7 mouse cellular contexts compared by ENCODE assay signal in the genomic region with DNA sequence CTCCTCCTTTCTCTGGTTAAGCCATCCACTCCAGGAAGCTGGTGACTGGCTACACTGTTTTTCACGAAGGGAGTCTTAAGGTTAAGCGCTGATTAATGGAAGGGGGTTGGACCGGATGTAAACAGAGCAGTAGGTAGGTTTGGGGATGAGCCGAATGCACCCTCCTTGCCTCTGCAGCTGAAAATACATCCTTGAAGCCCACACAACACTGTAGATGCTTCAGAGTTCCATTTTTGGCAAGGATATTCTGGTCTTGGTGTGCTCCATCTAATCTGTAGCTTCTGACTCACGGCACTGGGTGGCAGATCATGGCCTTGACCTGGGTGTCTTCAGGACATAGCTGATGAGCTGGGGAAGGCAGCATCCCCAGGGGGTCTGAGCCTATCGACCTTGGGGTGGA.
"Had no signal": no experiment of that assay in that cellular context is flagged by ENCODE, and none has a peak within 500 bp of the region (broad histone marks: within the 10 kb centered on the region; RNA-seq: fewer than 3 reads in every experiment).

No protein-coding gene starts in this region.

- DNase-seq: kidney, adult 18-20 months; kidney, postnatal 10 days; kidney, postnatal 4 days; lung, embryonic 14.5 days; lung, postnatal 14 days; thymus, adult 18-20 months; thymus, postnatal 14 days had no signal
